Mouse (Mus musculus) cerebellum, adult 2 months (tissue): ENCODE results near the gene Phgr1.

Experiments
- CTCF ChIP-seq: fragments of 200-500 bp; IDR thresholded peaks from 2 replicates; pipeline ENCODE4 v1.5.1; 2011; ENCODE audit warnings: low read depth, mild to moderate bottlenecking, control low read depth, low read length, moderate library complexity, borderline replicate concordance; ENCODE audit not compliant: insufficient read depth
- POLR2A ChIP-seq: fragments of 200-500 bp; IDR thresholded peaks from 2 replicates; pipeline ENCODE4 v1.6.1; 2011; ENCODE audit warnings: low read length, control low read depth, borderline replicate concordance; ENCODE audit not compliant: insufficient read depth

DNA sequence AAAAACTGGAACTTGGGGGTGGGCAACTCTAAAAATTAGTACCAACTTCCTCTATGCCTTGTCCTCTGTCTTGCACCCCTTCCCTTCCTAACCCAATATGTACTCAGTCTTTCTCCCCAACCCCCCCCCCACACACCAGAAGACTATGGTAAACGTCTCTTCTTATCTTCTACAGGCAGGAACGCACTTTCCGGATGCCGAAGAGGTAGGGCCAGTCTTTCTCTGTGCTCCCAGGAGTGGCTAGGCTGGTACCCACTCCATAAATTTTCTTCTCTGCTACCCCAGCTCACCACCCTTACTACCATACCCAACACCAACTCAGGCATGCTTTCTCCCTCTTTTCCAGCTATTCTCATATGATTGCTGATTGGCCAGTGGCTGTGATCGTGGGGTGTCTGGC lies 14.0 kb downstream of the Phgr1 start:
- TF ChIP-seq POLR2A (no peak), CTCF (no peak)
